Mouse (Mus musculus) cerebellum, adult (tissue): ENCODE results near the gene Atp11b.
A peak's percentile ranks its signal among the peaks of the same experiment; 100 is the strongest.

Experiments used
- ATAC-seq: cut with Nextera tagmentation; 2 replicates; pipeline ENCODE4 v1.9.2; 2017; ENCODE audit warnings: mild to moderate bottlenecking, moderate library complexity, mixed read lengths; ENCODE audit not compliant: insufficient number of reproducible peaks, low FRiP score, low TSS enrichment

Atp11b gene

DNA sequence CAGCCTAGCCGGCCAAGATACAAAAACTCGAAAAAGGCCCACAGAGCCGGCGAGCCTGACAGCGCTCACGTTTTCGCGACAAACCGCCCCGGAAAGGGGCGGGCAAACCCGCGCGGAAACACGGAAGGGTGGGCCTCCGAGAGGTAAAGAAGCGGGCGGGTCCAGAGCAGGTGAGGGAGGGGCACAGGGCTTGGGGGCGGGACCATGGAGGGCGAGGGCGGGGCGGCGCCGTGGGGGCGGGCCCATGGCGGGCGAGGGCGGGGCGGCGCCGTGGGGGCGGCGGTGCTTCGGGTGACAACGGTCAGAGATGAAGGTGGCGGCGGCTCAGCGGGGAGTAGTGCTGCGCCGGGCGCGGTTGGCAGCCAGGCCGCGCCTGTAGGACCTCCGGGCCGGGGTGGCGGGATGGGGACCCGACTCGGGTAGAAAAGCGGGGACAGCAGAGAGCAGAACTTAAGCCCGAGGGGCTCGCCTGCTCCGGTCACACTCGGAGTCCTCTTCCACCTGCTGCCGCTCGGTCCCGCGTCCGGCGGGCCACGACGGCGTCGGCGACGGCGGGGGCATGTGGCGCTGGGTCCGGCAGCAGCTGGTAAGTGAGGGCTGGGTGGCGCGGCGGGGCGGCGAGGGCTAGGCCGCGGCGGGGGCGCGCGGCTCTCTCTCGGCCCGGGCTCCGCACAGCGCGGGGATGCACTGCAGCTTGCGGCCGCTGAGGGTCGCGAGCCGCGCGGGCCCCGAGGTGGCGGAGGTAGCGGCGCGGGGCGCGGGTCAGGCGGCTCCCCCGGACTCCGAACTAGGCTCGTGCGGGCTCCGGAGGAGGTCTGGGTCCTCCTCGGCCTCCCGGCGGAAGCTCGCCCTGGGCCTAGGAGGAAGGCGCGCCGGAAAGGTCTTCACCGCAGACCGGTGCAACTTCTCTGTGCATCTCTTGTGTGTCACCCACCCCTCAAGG, at the start of gene Atp11b:
Gene Atp11b (plus strand): TSS at position 282 of the 943 bp plus-strand sequence.
- ATAC-seq: peak; percentile 85

DNA sequence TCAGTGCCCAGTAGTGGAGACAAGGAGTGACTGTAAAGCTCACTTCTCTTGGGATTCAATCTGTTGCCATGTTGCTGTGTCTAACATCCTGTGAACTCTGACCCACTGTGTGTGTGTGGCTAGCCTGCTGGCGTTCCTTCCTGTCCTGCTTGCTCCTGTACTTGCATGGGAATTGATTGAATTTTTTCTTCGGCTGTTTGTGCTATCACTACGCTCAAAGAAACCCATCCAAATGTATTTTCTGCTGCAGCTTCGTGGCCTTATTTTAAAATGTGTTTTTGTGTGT, 49.6 kb upstream of the Atp11b start:
- ATAC-seq: no peak

DNA sequence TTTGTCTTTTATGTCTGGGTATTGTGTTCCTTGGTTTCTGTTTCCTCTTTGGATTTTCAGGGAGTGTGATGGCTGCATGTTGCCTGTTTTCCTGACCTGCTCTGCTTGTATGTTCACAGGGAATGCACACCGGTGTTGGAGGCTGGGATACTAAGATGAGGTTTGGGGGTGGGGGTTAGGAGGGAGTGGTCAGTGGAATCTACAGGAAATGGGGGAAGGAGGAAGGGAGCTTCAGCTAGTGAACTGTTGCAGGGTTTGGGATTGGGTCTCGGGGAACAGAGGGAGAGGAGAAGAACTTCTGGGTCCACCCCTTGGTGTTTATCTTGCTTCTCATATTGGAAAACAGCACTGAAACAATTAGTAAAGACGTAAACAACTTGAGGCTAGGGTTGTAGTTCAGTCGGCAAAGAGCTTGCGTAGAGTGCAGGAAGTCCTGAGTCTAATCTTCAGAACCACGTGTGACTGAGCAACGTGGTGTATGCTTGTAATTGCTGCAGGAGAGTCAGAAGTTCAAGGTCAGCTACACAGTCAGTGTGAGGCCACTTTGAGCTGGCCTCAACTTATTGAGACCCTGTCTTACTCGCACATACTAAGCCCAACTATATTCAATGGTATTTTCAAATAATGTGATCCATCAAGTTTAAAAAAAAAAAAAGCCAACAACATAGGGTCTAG, 34.2 kb upstream of the Atp11b start:
- no peak for ATAC-seq

DNA sequence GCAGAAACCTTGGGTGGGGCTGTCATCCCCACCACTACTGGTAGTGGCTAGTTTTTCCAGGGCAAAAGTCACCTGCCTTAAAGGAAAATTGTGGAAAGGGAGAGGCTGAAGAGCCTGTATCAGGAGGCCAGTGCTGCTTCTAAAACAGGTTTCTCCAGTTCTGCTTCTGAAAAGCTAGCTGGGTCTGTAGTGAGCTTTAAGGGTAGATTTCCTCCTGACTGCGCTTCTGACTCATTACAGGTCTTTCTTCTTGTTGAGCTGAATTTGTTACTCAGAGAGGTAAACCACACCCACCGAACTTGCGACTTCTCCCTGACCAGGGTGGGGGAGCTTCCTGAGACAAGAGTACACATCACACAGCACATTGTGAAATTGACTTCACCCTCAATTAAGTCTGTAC, 33.1 kb upstream of the Atp11b start:
- ATAC-seq: no peak

DNA sequence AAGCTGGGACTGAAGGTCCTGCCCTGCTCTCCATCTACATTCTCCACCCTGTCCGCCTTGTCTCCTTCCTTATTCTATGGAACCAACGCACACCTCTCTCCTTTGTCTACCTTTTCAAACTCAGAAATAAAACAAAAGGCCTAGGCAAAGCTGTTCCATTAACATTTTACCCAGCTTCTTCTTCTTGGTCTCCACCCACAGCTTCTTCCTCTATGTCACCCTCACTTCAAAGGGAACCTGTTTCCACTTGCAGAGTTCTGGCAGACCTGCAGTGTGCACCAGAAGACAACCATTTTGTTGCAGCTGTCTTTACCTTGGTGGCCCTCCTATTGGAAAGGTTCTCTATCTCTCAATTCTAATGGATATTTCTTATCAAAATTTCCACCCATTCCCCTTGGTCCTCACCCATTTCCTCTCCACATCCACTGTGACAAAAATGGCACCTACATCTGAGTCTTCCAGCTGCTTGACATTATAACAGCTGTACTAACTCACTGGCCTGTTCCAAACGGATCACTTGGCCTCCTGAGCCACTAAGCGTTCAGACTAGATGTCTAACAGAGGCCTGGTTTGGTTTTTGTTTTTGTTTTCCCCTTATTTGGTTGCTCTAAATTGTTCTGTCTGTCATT, 32.0 kb upstream of the Atp11b start:
- no peak for ATAC-seq

DNA sequence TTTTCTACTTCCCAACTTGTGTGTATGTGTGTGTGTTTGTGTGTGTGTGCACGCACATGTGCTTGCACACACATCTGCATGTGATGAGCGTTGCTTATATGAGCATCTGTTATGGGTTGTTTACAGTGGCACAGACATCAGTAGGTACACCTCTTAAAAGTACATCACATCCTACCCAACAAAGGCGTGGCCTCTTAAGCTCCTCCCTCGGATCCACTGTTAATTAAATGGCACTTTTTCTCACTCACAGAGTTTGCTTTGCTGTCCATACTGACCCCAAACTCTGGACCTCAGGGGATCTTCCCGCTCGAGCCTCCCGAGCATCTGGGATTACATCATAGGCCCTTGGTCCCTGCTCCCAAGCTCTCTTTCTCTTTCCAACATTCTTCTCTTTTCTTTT, 31.1 kb upstream of the Atp11b start:
- no peak for ATAC-seq

DNA sequence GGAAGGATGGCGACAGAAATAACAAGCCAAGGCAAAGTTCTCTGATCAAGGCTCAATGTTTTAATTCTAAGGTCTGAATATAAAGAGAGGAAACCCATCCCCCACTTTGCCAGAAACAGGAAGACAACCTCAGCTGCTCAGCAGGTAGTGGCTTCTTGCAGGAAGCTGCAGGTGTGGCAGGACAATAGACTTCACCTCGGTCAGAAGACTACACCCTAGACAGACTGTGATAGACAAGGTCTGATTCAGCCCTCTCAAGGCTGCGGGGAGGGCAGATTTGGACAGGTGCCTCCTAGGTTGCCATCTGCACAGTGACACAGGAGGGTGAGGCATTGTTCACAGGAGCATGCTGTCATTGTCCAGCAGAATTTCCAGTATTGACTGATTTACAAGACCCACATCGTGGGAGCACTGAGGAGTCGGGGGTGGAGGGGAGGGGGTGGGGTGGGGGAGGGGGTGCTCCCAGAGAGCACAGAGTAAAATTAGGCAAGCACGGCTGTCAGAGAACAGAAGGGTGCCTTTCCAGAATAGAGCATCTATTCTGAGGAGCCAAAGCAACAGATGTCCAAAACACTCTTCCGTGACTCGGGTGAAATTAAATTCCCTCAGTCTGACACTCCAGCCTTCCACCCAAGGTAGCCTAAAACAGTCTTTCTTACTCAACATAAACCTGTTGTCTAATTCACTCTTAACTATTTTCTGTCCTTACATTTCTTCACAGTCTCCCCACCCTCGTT, 30.2 kb upstream of the Atp11b start:
- ATAC-seq: peak; percentile 91

DNA sequence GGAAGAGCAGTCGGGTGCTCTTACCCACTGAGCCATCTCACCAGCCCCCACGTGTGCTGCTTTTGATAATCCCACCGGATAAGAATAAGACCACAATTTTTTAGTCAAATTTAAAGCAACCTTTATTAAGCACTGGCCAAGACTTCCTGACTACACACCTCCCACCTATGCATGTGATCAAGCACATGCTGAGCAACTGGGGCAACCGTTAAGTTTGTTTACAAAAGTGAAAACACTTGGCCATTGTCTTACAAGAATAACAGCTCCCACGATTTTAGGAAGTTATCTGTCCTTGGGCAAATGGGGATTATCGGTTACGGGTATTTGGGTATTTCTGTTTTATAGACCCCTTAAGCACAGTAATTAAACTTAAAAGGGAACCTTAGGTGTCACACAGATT, 28.8 kb upstream of the Atp11b start:
- ATAC-seq: no peak

DNA sequence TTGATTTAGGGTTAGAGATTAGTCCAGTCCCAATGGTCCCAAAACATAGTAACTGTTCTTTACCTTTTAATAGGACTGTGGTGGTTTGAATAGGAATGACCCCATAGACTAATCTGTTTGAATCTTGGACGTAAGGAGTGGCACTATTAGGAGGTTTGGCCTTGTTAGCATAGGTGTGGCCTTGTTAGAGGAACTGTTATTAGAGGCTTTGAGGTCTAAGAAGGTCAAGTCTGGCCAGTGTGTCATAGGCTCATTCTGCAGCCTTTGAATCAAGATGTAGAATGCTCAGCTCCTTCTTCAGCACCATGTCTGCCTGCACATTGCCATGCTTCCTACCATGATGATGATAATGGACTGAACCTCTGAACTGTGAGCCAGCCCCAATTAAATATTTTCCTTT, 27.0 kb upstream of the Atp11b start:
- ATAC-seq: no peak

DNA sequence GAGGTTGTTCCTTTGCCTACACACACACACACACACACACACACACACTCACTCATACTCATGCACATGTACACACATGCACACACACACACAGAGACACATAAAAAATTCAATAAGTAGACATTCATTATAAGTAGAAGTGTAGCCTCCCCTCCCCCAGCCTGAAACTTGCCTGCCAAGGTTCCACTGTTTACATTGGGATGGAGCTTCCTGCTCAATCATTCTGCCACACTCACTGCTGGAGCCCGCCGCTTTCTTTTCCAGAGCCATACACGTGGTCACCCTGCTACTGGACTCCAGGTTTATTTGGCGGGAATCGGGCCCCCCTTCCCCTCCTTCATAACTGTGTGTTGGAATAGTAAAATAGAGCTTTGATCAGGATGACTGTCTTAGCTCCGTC, 24.4 kb upstream of the Atp11b start:
- no peak for ATAC-seq

DNA sequence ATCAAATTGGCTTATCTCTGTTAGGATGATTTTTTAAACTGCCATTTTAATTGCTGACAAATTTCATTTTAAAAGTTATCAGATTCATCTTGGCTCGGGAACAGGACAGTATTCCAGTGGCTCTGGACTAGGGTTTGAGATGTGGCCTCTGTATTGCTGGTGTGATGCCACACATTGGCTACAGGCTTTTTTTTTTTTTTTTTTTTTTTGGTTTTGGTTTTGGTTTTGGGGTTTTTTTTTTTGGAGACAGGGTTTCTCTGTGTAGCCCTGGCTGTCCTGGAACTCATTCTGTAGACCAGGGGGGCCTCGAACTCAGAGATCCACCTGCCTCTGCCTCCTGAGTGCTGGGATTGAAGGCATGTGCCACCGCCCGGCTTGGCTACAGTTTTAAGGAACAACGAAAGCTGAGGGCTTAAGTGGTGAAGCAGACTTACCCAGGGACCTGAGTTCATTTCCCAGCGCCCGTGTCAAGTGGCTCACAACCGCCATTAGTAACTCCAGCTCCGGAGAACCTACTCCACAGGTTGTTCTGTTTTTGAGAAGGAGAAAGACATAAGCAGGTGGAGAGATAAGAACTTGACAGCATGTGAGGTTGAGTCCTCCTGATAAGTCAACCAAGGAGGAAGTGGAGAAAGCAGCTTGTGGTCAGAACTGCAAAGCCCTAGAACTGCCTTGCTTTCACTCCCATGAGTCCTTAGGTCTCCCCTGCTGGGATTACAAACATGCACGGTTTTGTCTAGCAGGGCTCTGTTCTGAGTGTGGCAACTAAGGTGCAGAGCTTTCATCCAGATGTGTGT, 21.7 kb upstream of the Atp11b start:
- ATAC-seq: no peak

DNA sequence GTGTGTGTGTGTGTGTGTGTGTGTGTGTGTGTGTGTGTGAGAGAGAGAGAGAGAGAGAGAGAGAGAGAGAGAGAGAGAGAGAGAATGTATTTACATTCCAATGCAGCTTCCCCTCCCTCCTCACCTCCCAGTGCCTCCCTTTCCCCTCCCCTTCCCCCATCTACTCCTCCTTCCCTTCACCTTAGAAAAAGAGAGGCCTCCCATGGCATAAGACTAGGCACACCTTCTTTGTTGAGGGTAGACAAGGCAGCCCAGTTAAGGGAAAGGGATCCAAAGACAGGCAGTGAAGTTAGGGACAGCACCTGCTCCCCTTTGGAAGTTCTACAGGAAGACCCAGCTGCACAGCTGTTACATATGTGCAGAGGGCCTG, 21.1 kb upstream of the Atp11b start:
- no peak for ATAC-seq

DNA sequence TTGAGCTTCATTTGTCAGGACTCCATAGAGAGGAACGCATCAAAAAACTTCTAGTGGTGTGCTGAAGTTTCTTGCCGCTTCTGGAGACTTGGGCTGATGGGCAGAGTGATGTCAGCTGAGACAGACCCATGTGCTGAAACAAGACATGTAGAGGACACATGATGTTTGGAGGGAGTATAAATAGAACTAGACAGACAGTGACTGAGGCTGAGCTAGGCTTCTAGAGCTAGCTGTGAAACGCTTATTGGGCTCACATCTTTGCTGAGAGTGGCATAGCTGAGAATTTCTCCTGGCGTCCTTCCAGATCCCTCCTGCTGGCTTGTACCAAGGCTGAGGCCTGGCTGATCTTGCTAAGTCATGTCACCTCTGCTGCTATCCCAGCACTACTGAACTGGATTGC, 19.4 kb upstream of the Atp11b start:
- ATAC-seq: no peak

DNA sequence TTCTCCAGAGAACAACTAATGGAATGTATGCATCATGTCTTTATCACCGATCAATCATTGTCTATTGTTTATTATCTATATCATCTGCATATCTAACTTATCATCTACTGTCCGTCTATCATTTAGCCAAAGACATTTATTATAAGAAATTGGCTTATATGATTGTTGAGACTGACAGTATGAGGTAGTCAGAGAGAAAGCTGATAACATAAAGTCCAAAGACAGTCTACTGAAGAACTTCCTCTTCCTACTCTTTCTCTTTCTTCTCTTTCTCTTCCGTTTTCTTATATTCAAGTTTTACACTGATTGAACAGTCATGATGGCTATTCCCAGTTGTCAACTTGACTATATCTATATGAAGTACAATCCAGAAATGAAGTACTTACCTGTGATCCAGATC, 15.8 kb upstream of the Atp11b start:
- ATAC-seq: no peak

DNA sequence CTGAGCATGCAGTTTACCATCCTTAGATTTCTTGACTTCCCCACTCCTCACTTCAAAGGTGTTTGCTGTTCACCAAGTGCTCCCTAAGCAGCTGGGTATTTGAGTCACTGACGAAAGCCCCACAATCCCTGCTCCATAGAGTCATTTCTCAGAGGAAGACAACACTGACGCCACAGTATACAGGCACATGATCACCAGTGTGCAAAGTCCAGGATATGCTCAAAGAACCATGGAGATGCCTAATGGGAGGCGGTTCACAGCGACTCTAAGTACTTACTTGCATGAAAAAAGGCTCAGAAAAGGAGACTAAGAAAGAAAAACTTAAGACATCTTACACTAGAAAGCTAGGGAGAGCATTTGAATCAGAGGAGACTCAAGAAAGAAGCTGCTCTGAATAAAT, 8.9 kb upstream of the Atp11b start:
- ATAC-seq: no peak

DNA sequence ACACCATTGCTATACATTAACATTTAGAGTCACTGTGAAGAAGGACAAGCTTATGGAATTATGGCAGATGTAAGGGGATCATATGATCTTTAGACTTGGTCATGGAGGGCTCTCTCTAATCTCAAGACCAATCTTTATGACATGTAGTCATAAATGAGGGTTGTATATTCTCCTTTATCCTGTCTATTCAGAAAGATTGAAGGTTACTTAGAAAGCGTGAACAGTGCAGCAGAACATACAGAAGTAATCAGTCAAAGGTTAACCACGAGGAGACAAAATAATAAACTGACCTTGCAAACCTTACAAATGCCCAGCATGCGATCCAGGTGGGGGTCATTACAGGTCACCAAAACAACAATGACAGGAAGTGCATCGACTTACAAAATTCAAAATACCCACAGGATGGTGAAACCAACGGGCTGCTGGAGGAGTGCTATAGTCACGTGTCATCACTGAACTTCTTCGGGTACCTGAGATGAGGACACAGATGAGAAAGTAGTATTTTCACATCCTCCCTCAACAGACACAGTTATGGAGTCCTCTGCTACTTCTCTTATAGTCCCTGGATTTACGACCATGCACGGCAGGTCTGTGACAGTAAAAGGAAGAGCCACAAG, 7.0 kb upstream of the Atp11b start:
- no peak for ATAC-seq

DNA sequence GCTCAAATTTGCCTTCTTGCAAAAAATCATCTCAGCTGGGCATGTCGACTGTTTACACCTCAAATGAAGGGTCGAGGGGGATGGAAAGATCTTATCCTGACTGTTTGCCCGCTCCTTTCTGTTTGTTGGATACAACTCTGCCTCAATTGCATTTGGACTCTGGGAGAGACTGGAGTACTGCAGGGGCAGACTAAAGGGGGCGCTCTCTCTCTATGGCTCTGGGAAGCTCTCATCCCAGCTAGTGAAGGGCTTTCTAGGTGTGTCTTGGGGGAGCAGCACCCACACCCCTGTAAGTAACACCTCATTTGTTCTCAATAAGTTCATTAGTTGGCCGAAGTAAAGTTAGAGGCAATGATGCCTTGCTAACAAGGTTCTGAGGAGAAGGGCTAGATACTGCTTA, 3.6 kb upstream of the Atp11b start:
- no peak for ATAC-seq

DNA sequence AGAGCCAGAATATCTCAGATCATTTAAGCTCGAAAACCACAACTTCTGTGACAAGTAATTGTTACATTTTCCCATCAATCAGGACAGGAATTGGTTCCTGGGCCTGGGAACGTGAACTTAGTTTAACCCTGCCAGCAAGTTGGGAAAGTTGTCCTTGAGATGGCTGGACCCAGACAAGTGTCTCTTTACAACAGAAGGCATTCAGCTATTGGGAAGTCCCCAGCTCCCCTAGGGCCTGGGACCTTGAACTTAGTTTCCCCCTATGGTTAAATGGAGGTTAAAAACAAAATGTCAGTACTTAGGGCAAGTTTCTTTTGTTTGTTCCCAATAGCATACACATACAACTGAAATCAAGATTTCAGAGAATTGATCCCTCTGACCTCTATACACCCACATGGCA, 2.2 kb upstream of the Atp11b start:
- ATAC-seq: no peak

DNA sequence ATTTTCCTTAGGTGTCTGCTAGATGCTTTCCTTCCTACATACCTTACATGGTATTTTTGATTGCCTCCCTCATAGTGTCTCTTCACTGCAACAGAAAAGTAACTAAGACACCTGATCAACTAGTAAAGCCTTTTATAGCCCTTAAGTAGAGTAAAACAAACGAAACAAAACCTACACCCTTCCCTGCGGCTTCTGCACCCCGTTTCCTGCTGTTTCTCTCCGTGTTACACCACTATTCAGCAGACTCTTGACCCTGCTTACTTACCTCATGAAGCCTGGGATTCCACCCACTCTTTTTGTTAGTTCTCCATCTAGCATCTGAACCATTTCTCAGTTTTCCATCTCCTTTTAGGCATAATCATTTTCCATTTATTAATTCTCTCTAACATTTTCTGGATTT, 8.8 kb downstream of the Atp11b start:
- no peak for ATAC-seq
